Mouse (Mus musculus) retina, adult 2 months (tissue): ENCODE results near the gene Selenon.

Experiments
- DNase-seq: peaks from one replicate; pipeline ENCODE4 v3.0.0-alpha.2; 2012; ENCODE audit warnings: low read depth, low spot score

Gene Selenon

DNA sequence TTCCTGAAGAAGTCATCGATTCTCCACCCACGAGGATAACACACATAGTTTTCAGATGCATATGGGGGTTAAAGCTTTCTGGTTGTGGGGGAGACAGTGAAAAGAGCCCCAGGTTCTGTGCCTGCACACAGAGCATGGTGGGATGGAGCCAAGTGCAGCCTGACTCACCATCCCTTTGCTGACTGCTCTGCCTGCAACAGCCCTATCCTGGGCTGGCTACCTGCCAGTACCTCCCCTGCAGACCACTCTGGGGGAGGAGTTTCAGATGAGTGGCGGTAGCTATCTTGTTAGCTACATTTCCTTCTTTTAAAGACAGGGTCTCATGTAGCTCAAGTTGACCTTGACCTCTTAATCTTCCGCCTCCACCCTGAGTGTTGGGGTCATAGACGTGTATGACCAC, 26.4 kb upstream of the Selenon start:
- no peak for DNase-seq

DNA sequence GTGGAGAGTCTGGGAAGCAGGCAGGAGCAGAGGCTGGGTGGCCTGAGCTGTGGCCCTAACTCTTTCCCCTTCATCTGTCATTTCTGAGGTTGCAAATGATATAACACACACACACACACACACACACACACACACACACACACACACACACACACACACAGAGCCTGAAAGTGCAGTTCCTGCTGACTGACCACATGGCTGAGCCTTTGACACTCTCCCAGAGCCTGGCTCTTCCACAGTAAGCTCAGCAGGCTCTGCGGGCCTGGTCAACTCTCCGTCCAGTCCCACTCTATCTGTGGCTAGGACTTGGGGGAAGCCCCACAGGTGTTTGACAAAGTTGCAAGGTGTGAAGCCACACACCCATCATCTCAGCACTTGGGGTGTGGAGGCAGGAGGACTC, 25.3 kb upstream of the Selenon start:
- no peak for DNase-seq

DNA sequence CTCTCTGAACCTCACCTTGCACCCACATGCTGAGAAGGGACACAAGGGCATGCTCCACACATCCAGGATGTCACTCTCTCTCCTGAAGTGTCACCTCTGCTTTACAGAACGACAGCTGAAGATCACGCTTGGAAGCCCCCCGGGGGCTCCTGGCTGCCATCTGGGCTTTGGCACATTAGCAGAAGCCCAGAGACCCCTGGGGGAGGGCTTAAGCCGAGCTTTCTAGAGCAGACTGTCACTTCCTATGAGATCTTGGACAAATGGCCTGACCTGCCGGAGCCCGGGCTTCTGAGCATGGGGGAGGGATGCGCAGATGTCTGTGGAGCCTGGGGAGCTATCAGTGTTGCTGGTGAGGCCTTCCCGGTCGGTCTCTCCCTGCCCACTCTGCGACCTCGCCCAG, 23.5 kb upstream of the Selenon start:
- no peak for DNase-seq

DNA sequence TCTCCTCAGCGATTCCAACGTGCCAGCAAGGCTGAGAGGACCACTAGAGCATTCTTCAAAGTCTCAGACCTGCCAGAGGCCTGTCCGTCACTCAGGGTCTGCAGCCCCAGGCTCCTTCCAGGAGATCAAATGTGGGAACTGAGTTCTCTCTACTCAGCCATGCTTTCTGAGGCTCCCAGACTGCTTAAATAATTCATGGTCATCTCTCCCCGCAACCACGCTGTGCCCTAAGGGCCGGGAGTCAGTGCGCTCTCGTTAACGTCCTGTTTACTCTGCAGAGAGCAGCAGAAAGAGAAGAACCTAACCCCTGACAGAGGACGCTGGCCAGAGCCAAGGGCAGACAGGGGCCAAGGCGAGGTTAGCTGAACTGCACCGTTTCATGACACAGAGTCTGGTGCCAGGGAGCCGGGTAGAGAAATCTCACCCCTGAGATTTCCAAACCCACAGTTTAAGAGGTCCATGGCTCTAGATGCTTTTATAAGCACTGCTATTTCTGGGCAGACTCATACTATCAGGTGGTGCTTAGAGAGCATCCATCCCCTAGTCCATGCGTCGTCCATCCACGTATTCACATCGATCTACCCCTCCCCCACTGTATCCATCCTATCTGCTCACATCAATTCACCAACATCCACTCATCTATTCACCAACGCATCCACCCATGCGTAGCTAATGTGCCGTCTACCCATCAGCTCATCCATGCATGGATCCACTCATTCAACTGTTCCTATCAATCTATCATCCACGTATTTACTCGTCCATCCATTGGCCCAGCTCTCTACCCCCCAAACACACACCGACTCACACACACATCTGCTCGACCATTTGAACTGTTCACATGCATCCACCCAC, 20.7 kb upstream of the Selenon start:
- DNase-seq = no peak

DNA sequence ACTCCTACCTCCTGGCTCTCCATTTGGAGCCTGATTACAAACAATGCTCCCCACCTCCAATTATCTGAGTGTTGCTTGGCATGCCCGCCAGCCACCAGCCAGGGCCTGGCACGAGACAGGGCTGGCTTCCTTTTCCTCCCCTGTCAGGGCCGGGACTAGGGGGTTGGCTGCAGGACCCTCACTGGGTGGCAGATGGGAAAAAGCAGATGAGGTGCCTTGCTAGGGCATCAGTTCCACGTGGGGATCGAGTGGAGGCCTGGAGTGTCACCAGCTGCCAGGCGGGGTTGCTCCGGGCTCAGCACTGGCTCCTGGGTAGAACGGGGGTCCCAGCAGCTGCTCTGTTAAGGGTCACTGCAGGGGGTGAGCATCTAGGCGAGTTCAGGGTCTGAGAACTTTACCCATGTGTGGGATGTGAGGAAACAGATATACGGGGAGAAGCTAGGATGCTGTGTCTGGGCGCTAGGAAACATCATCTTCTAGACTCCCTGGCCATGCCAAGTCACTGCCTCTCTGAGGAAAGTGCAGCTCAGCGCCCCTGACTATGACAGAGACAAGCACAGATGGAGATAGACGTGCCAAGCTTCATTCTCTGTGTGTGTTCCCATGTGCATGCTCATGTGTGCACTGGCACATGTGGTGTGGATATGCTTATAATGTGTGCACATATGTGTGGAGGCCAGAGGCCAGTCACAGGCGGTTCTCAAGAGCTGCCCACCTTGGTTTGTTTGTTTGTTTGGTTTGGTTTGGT, 18.9 kb upstream of the Selenon start:
- DNase-seq = no peak

DNA sequence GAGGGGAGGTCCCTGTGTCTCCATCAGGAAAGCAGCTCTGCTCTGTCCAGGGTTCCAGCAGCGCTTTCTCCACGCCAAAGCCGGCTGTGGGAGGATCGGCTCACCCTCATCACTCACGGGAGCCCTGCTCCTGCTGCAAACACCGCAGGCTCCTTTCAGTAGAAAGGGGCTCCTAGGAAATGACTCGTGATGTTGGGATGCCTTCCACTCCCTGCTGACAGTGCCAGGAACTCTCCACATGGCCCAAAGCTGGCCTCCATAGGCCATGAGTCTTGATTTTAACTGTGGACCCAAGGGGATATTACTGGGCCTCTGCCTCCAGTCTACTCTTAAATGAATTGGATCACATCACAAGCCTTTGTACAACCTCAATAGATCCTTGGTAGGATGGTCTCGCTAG, 17.9 kb upstream of the Selenon start:
- DNase-seq = no peak

GRCm38 (mm10) chr4:134569205-134569604, 17.2 kb upstream of the Selenon start:
- DNase-seq = no peak

DNA sequence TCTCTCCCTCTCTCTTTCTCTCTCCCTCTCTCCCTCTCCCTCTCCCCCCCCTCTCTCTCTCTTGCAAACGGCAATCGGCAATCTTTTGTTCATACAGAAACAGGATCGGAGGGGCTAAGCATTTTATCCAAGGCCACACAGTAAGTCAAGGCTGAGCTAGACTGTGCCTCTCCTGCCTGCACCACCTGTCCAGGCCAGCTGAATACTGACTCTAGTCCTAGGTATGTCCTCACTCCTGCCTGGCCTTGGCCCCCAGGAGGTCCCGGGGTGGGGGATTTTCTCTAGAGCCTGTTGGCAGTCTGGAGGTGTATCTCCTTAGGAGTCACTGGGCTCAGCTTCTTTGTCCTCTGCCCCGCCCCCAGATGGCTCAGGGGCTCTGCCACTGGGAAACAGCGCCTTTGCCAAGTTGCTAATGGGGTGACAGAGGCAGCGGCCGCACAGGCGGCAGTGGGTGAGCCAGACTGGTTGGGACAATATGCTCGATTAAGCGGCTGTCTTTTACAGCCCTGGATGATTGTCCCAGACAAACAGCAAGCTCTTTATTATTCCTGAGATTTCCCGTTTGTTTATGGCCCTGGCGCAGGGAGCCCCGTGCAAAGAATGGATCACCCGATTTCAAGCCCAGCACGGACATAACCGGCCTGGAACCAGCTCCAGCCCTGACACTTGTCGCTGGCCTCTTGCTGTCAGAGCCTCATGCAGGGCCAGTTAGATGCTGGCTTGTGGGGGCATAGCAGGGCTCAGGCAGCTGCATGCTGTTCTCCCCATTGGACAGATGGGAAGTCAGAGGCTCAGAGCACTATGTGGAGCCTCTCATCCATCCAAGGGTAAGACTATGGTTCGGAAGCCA, 15.6 kb upstream of the Selenon start:
- no peak for DNase-seq

DNA sequence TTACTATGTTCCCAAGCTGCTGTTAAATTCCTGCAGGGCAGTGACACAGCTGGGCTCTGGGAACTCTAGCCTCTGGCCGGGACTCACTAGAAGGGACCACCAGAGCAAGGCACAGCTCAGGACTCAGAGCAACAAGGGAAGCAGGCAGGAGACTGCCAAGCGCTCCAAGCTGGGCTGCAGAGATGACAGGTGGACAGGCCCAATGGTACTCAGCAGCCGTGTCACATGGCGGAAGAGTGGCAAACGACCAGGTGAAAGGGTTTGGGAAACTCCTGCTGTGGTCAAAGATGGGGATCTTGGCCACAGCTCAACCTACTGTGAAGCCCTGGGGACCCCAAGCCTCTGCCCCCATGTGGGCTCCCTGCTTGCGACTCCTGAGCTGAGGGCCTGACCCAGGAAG, 12.1 kb upstream of the Selenon start:
- DNase-seq = no peak

- no peak for DNase-seq
Measured at GRCm38 (mm10) chr4:134563624-134564023, 11.7 kb upstream of the Selenon start.

DNA sequence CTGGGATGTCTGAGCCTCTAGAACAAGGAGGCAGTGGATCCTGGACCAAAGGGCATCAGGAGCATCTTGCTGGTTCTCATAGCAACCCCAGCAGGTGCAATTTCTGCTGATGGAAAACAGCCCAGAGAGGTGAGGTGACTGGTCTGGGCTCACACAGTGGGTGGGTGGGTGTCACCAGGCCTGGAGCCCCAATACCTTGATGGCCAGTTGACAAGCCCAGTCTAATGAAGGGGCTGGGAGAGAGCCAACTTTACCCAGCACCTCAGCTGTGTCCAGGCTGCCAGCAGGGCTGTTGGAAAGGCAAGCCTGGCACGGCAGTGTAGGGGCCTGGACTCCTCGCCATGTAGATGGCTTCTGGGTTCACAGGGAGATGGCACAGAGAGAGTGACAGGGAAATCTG, 10.0 kb upstream of the Selenon start:
- DNase-seq = no peak

- no peak for DNase-seq
Measured at GRCm38 (mm10) chr4:134560699-134561098, 8.7 kb upstream of the Selenon start.

GRCm38 (mm10) chr4:134559154-134559553, 7.2 kb upstream of the Selenon start:
- no peak for DNase-seq

GRCm38 (mm10) chr4:134558570-134559113, 6.7 kb upstream of the Selenon start:
- no peak for DNase-seq

DNA sequence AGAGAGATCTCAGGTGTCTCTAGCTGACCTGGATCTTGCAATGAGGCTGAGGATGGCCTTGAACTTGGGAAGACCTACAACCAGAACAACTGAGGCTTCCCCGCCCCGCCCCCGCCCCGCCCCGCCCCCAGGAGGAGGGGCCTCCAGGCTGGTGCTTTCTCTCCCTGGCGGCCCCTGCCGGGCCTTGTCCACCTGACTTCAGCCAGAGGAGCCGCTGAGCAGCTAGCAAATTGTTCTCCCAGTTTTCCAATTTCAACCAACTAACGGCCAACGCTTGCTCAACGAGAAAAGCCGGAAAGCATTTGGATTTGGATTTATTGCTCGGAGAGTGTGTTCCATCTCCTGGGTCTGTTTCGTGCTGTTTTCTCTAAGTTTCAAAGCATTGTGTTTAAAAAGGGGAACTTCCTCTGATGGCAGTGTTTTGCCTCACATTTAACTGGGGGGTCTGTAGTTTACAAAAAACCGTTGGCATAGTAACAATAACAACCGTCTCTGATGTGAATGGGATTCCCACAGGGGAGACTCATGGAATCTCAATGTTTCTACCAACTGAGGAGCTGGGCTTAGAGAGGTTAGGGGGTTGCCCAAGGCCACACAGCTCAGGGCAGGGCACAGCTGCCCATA, 5.8 kb upstream of the Selenon start:
- no peak for DNase-seq

DNA sequence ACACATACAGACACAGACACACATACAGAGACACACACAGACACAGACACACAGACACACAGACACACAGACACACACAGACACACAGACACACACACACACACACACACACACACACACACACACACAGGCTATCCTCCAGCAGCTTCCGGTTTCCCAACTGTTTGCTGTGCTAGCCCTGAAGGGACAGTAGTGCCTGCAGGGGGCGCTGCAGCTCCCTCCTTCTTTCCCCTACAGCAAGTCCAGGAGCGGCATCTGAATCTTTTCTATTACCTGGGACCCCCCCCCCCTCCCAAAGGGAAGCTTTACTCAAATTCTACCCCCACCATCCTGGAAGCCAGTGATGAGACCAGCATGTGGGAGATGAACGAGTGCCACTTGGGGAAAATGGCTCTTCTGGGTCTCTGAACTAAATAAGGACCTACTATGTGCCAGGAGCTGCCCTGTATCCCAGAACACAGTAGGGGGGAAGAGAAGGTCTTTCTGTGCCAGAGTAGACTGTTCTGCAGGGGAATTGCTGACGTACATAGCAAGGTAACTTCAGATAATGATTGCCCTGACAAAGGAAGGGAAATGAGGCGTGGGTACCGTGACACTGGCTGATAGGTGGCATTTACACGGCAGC, 4.1 kb upstream of the Selenon start:
- DNase-seq = no peak

DNA sequence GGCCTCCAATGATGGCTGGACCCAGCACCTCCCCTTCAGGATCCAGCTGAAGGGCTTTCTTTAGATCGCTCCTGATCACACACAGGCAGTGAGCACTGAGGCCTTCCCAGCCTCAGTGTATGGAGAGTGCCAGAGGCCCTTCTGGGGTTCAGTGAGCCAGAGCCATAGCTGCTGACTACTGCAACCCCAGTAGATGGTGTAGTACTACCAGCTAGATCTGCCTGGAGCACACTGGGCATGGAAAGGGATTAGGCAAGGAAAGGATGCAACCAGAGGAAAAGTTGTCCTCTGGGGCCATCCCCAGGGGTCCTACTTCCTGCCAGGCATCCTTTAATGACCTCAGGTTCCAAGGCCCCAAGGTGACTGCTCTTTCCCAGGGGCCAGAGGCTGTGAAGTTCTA, 1.7 kb upstream of the Selenon start:
- no peak for DNase-seq

DNA sequence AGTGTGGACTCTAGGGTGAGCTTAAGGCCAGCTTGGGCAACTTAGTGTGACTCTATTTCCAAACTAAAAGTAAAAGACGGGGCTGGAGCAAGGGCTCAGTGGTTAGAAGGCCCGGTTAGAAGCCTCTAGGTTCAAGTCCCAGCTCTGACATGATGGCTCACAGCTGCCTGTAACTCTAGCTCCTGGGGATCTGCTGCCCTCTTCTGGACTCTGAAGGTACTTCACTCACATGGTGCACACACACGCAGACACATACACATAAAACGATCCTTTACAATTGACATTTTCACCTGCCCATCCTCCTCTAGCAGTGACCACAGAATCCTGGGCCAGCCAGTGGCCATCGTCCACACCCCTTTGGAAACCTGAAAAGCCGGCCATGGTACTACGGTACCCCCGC, 2.1 kb downstream of the Selenon start:
- no peak for DNase-seq

DNA sequence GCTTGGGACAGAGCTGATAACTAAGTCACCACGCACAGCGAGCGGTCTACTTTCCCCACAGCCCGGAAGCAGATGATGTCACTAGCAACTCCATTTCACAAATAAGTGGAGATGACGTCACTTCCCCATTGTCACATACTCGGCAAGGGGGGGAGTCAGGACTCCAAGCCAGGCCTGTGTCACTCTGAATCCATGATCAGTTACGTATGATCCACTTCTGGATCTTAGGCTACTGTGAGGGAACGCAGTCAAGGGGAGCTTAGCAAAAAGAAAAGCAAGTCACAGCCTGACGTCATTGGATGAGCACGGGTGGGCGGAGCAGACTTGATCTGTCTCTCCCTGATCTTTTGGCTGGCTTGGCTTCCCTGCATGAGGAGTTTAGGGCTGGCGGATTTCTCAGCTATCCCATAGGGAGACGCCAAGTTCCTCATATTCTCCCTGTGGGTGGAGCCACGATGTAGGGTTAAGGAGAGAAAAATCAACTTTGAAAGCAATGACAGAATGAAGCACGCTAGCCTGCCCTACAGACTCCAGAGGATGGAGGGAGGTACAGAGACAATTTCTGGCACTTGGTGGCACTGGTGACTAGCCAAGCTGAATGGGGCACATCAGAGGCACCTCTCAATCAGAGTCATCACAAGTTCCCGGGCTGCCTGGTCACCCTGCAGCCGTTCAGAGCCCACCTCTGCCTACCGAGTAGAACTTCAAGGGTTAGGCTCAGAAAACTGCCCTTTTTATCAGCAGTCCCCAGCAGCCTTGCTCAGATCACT, 3.6 kb downstream of the Selenon start:
- no peak for DNase-seq
